Mouse (Mus musculus): Measurements from ENCODE around the gene Set. TPM values are rescaled to one million over a fixed set of nuclear protein-coding genes. Genes with fewer than 3 reads are reported as not detected.

The Set gene
- polyA plus RNA-seq (2015; fragmentation: Nextera tagmentation; extraction: Ambion mirVana), result 194 and 206 TPM in 2 replicates

- Histone ChIP-seq H3K9me3 (replicated peaks) (no peaks in the 10 kb centered on the region), H3K9ac (no peak within 1 kb of the TSS), H3K27ac (no peak within 1 kb of the TSS), H3K4me2 (no peak within 1 kb of the TSS), H3K4me1 (replicated peaks) (0 out of 2 replicates have a peak, but pooled peaks cover 7% of the 10 kb centered on the region), H3K36me3 (no peaks in the 10 kb centered on the region), H3K4me3 (no peak within 1 kb of the TSS), H3K27me3 (0 out of 2 replicates have a peak, but pooled peaks cover 3% of the 10 kb centered on the region)
- no peak for ATAC-seq (replicated peaks; ENCODE audit: insufficient number of reproducible peaks, insufficient read depth, low FRiP score, low read depth)
- WGBS, result 45% methylated on average over 12 of the region's 12 CpGs
These were observed at the start of gene Set for GRCm38 (mm10) chr2:30057223-30057904. Gene Set (plus strand): TSS chr2:30057378.

GRCm38 (mm10) chr2:30009101-30009500 lies 48.1 kb upstream of the Set start:
- Histone ChIP-seq H3K4me3 (no peak overlapping the region), H3K9ac (no peak overlapping the region), H3K4me1 (replicated peaks) (no peaks in the 10 kb centered on the region), H3K9me3 (replicated peaks) (no peaks in the 10 kb centered on the region), H3K27ac (no peak overlapping the region), H3K4me2 (no peak overlapping the region), H3K27me3 (no peaks in the 10 kb centered on the region), H3K36me3 (peaks cover 99% of the 10 kb centered on the region)
- 29% methylated on average over 1 of the region's 1 CpGs for WGBS
- no peak for ATAC-seq (replicated peaks; ENCODE audit: insufficient number of reproducible peaks, insufficient read depth, low FRiP score, low read depth)

DNA sequence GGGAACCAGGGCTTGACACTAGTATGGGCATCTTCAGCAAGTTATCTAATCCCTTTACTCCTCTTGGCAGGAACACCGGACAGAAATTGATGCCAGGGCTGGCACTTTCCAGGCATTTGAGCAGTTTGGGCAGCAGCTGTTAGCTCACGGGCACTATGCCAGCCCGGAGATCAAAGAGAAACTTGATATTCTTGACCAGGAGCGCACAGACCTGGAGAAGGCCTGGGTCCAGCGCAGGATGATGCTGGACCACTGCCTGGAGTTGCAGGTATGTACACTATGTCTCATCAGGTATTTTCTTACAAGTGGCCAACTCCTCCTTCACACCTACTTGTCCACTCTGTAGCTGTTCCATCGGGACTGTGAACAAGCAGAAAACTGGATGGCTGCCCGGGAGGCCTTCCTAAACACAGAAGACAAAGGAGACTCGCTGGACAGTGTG lies 46.3 kb upstream of the Set start:
- no peaks in the 10 kb centered on the region for H3K4me1 ChIP-seq (replicated peaks)
- H3K4me2 ChIP-seq, result no peak overlapping the region
- peaks cover 100% of the 10 kb centered on the region for H3K36me3 ChIP-seq
- ATAC-seq (replicated peaks; ENCODE audit: insufficient number of reproducible peaks, insufficient read depth, low FRiP score, low read depth), result no peak
- H3K4me3 ChIP-seq, result no peak overlapping the region
- H3K27me3 ChIP-seq, result no peaks in the 10 kb centered on the region
- H3K27ac ChIP-seq, result no peak overlapping the region
- no peaks in the 10 kb centered on the region for H3K9me3 ChIP-seq (replicated peaks)
- H3K9ac ChIP-seq, result no peak overlapping the region
- 79% methylated on average over 8 of the region's 8 CpGs for WGBS

DNA sequence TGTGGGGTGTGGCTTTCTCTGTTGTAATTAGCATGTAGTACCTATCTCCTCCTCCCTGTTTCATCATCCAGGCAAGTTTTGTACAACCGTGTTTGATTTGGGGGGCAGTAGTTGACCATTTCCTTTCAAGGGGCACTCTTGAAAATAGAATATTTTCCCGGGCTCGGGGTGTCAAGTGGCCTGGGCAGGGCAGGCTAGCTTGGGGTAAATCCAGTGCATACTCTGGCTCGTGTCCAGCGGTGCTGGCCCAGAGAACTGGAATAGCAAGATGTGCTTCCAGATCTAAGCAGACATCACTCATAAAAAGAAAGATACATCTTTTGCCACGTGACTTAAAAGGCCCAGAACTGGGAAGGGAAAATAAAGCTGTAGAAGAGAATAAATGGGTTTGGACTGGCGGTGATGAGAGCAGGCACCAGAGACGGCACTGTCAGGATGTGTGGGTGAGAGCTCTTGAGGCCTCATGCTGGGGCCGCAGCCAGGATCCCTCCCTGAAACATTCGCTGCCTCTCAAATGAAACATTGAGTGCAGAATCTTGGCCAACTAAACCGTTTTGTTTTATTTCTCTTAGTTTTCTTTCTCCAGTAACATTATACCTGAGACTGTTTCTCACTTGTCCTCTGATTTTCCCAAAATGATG lies 42.7 kb upstream of the Set start:
- no peak overlapping the region for H3K27ac ChIP-seq
- no peak overlapping the region for H3K4me2 ChIP-seq
- H3K36me3 ChIP-seq, result peaks cover 99% of the 10 kb centered on the region
- no peak for ATAC-seq (replicated peaks; ENCODE audit: insufficient number of reproducible peaks, insufficient read depth, low FRiP score, low read depth)
- H3K4me1 ChIP-seq (replicated peaks), result no peaks in the 10 kb centered on the region
- no peaks in the 10 kb centered on the region for H3K27me3 ChIP-seq
- H3K4me3 ChIP-seq, result no peak overlapping the region
- 71% methylated on average over 11 of the region's 11 CpGs for WGBS
- H3K9me3 ChIP-seq (replicated peaks), result no peaks in the 10 kb centered on the region
- H3K9ac ChIP-seq, result no peak overlapping the region

- peaks cover 99% of the 10 kb centered on the region for H3K36me3 ChIP-seq
- no peak overlapping the region for H3K4me3 ChIP-seq
- no peaks in the 10 kb centered on the region for H3K27me3 ChIP-seq
- no peak overlapping the region for H3K4me2 ChIP-seq
- 78% methylated on average over 4 of the region's 4 CpGs for WGBS
- no peaks in the 10 kb centered on the region for H3K9me3 ChIP-seq (replicated peaks)
- H3K4me1 ChIP-seq (replicated peaks), result no peaks in the 10 kb centered on the region
- no peak overlapping the region for H3K9ac ChIP-seq
- ATAC-seq (replicated peaks; ENCODE audit: insufficient number of reproducible peaks, insufficient read depth, low FRiP score, low read depth), result no peak
- H3K27ac ChIP-seq, result no peak overlapping the region
These were observed 31.7 kb upstream of the Set start for GRCm38 (mm10) chr2:30025454-30025853.

- no peak overlapping the region for H3K27ac ChIP-seq
- H3K9me3 ChIP-seq (replicated peaks), result no peaks in the 10 kb centered on the region
- peaks cover 99% of the 10 kb centered on the region for H3K36me3 ChIP-seq
- no peaks in the 10 kb centered on the region for H3K4me1 ChIP-seq (replicated peaks)
- H3K4me2 ChIP-seq, result no peak overlapping the region
- no peak for ATAC-seq (replicated peaks; ENCODE audit: insufficient number of reproducible peaks, insufficient read depth, low FRiP score, low read depth)
- H3K27me3 ChIP-seq, result no peaks in the 10 kb centered on the region
- H3K4me3 ChIP-seq, result no peak overlapping the region
- 94% methylated on average over 5 of the region's 5 CpGs for WGBS
- no peak overlapping the region for H3K9ac ChIP-seq
These were observed 30.2 kb upstream of the Set start for GRCm38 (mm10) chr2:30026997-30027396.

GRCm38 (mm10) chr2:30032244-30032846 lies 24.8 kb upstream of the Set start:
- H3K4me1 ChIP-seq (replicated peaks), result no peaks in the 10 kb centered on the region
- no peak for ATAC-seq (replicated peaks; ENCODE audit: insufficient number of reproducible peaks, insufficient read depth, low FRiP score, low read depth)
- peaks cover 55% of the 10 kb centered on the region for H3K36me3 ChIP-seq
- no peak overlapping the region for H3K4me2 ChIP-seq
- no peak overlapping the region for H3K27ac ChIP-seq
- 51% methylated on average over 11 of the region's 11 CpGs for WGBS
- no peaks in the 10 kb centered on the region for H3K27me3 ChIP-seq
- no peak overlapping the region for H3K4me3 ChIP-seq
- no peak overlapping the region for H3K9ac ChIP-seq
- H3K9me3 ChIP-seq (replicated peaks), result no peaks in the 10 kb centered on the region

DNA sequence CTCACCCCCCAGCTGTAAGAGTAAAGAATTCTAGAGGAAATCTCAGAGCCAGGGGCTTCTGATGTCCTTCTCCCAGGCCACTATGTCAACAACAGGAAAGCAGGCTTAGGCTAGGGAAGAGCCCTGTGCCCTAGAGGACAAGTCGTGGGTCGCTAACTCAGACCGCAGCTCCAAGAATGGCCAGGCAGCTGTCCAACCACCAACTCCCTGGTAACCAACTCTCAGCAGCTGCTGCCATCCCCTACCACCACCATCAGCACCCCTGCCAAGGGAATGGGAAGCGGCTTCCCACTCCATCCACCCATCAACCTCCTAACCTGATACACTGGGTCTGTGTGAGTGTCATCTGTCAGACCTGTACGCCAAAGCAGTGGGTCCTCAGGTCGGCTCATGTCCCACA lies 24.2 kb upstream of the Set start:
- no peak overlapping the region for H3K4me3 ChIP-seq

GRCm38 (mm10) chr2:30037762-30038161 lies 19.4 kb upstream of the Set start:
- ATAC-seq (replicated peaks; ENCODE audit: insufficient number of reproducible peaks, insufficient read depth, low FRiP score, low read depth), result no peak
- H3K4me3 ChIP-seq, result no peak overlapping the region

More for the DNA sequence above, 24.2 kb upstream of the Set start:
- Histone ChIP-seq H3K4me2 (no peak overlapping the region), H3K27ac (no peak overlapping the region), H3K27me3 (no peaks in the 10 kb centered on the region), H3K36me3 (peaks cover 49% of the 10 kb centered on the region), H3K9ac (no peak overlapping the region), H3K9me3 (replicated peaks) (no peaks in the 10 kb centered on the region), H3K4me1 (replicated peaks) (no peaks in the 10 kb centered on the region)
- ATAC-seq (replicated peaks; ENCODE audit: insufficient number of reproducible peaks, insufficient read depth, low FRiP score, low read depth), result no peak
- WGBS, result 66% methylated on average over 6 of the region's 6 CpGs

GRCm38 (mm10) chr2:30038370-30038769 lies 18.8 kb upstream of the Set start:
- H3K4me2 ChIP-seq, result no peak overlapping the region
- no peak overlapping the region for H3K27ac ChIP-seq
- no peak overlapping the region for H3K4me3 ChIP-seq
- no peaks in the 10 kb centered on the region for H3K9me3 ChIP-seq (replicated peaks)
- no peak overlapping the region for H3K9ac ChIP-seq
- WGBS, result 90% methylated on average over 10 of the region's 10 CpGs
- no peaks in the 10 kb centered on the region; the same call in 1 of the 2 replicates for H3K36me3 ChIP-seq
- no peak for ATAC-seq (replicated peaks; ENCODE audit: insufficient number of reproducible peaks, insufficient read depth, low FRiP score, low read depth)
- 0 out of 2 replicates have a peak, but pooled peaks cover 4% of the 10 kb centered on the region for H3K4me1 ChIP-seq (replicated peaks)
- H3K27me3 ChIP-seq, result no peaks in the 10 kb centered on the region

More at GRCm38 (mm10) chr2:30037762-30038161, 19.4 kb upstream of the Set start:
- Histone ChIP-seq H3K27ac (no peak overlapping the region), H3K27me3 (no peaks in the 10 kb centered on the region), H3K9ac (no peak overlapping the region), H3K4me2 (no peak overlapping the region), H3K36me3 (peaks cover under 1% of the 10 kb centered on the region; the same call in 1 of the 2 replicates), H3K4me1 (replicated peaks) (0 out of 2 replicates have a peak, but pooled peaks cover 4% of the 10 kb centered on the region), H3K9me3 (replicated peaks) (no peaks in the 10 kb centered on the region)
- 82% methylated on average over 2 of the region's 2 CpGs for WGBS

GRCm38 (mm10) chr2:30039687-30040086 lies 17.5 kb upstream of the Set start:
- Histone ChIP-seq H3K9me3 (replicated peaks) (no peaks in the 10 kb centered on the region), H3K4me2 (no peak overlapping the region), H3K9ac (no peak overlapping the region), H3K36me3 (no peaks in the 10 kb centered on the region; the same call in 1 of the 2 replicates), H3K4me1 (replicated peaks) (0 out of 2 replicates have a peak, but pooled peaks cover 4% of the 10 kb centered on the region), H3K27me3 (no peaks in the 10 kb centered on the region), H3K27ac (no peak overlapping the region), H3K4me3 (no peak overlapping the region)
- no peak for ATAC-seq (replicated peaks; ENCODE audit: insufficient number of reproducible peaks, insufficient read depth, low FRiP score, low read depth)
